Mouse (Mus musculus): ENCODE results near the gene Smu1. TPM values are rescaled to one million over a fixed set of nuclear protein-coding genes. Genes with fewer than 3 reads are reported as not detected.

The Smu1 gene
- total RNA-seq, 2 experiments from 2014 or later: 29.4 to 29.7 TPM

GRCm38 (mm10) chr4:40759876-40760275 is 2.2 kb upstream of the Smu1 start:
- no peak for DNase-seq (ENCODE audit: low spot score)

GRCm38 (mm10) chr4:40757157-40757779 is 455 bp downstream of the Smu1 start:
- DNase-seq (ENCODE audit: low spot score): no peak

- no peak for DNase-seq (ENCODE audit: low spot score)
These were observed 22.4 kb downstream of the Smu1 start for GRCm38 (mm10) chr4:40735351-40735750.

GRCm38 (mm10) chr4:40731262-40731661 is 26.5 kb downstream of the Smu1 start:
- DNase-seq (ENCODE audit: low spot score): no peak

- no peak for DNase-seq (ENCODE audit: low spot score)
These were observed 30.5 kb downstream of the Smu1 start for GRCm38 (mm10) chr4:40727247-40727646.

GRCm38 (mm10) chr4:40725554-40725953 is 32.2 kb downstream of the Smu1 start:
- no peak for DNase-seq (ENCODE audit: low spot score)

GRCm38 (mm10) chr4:40725141-40725540 is 32.6 kb downstream of the Smu1 start:
- no peak for DNase-seq (ENCODE audit: low spot score)

GRCm38 (mm10) chr4:40722687-40723460 is 34.8 kb downstream of the Smu1 start:
- peak; percentile 55 for DNase-seq (ENCODE audit: low spot score)

- DNase-seq (ENCODE audit: low spot score): peak; percentile 95
These were observed 35.6 kb downstream of the Smu1 start, which contains the start of gene Dnaja1 for GRCm38 (mm10) chr4:40722011-40722666. TSS of gene Dnaja1 (plus strand) at chr4:40722150.

GRCm38 (mm10) chr4:40720910-40721309 is 36.8 kb downstream of the Smu1 start:
- DNase-seq (ENCODE audit: low spot score): no peak

- DNase-seq (ENCODE audit: low spot score): no peak
These were observed 40.6 kb downstream of the Smu1 start for GRCm38 (mm10) chr4:40717141-40717540.

GRCm38 (mm10) chr4:40703710-40704275 is 53.9 kb downstream of the Smu1 start:
- DNase-seq (ENCODE audit: low spot score): no peak

- peak; percentile 96 for DNase-seq (ENCODE audit: low spot score)
These were observed 54.7 kb downstream of the Smu1 start, which contains the start of gene Aptx for GRCm38 (mm10) chr4:40702797-40703709. TSS of gene Aptx (minus strand) at chr4:40703194.

- no peak for DNase-seq (ENCODE audit: low spot score)
These were observed 55.9 kb downstream of the Smu1 start for GRCm38 (mm10) chr4:40701796-40702195.

- DNase-seq (ENCODE audit: low spot score): no peak
These were observed 57.5 kb downstream of the Smu1 start for GRCm38 (mm10) chr4:40700216-40700615.

- no peak for DNase-seq (ENCODE audit: low spot score)
These were observed 60.7 kb downstream of the Smu1 start for GRCm38 (mm10) chr4:40697059-40697458.

GRCm38 (mm10) chr4:40691100-40691499 is 66.6 kb downstream of the Smu1 start:
- DNase-seq (ENCODE audit: low spot score): no peak

All from gastrocnemius, adult 18-20 months (tissue).